9 mouse cellular contexts compared by ENCODE assay signal in the genomic region with DNA sequence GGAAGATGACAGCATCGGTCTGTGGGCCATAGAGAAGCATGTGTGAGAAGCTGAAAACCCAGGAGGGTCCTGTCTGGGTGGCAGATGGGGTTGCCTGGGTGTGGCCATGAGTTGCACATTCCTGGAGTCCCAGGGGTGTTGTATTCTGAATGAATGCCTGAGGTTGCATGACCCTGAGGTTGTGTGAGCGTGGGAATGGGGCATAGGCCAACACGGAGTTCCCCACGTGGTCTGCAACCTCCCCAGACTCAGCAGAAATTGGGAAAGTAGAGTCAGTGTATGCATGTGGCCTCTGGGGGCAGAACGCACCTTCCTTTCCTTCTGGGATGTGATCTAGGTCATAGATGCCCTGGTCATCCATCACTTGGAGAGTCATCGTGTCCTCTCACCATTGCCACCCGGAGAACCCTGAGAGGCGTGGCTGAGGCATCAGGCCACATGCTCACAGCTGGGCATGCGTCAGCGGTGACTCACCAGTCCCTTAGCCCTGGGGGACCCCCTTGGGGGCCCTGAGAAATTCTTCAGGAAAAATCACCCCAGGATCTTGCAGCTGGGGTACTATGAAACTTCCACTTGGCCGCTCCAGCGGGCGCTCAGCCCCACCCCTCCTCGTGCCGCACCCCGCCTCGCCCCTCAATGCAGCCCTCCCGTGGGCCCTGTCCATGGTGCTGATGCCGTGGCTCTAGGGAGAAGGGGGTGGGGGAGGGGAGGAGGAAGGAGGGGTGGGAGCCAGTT. TPM values are rescaled to one million over a fixed set of nuclear protein-coding genes. Genes with fewer than 3 reads are reported as not detected.
DNase-seq lines count a peak whose midpoint lies in the region; ATAC-seq and TF ChIP-seq lines count a peak whose summit lies in the region.
"Had no signal": no experiment of that assay in that cellular context is flagged by ENCODE, and none has a peak within 500 bp of the region (broad histone marks: within the 10 kb centered on the region; RNA-seq: fewer than 3 reads in every experiment).

No protein-coding gene starts in this region.

- no peaks in the 10 kb centered on the region for H3K27me3 ChIP-seq in kidney, embryonic 14.5 days (ENCODE audit: control insufficient read depth, insufficient read depth, low read length)
- H3K27me3 ChIP-seq in embryonic facial prominence, embryonic 10.5 days (replicated peaks; ENCODE audit: low read depth, poor library complexity, severe bottlenecking) = peaks cover 36% of the 10 kb centered on the region
- H3K27me3 ChIP-seq in lung, postnatal 0 days (replicated peaks; ENCODE audit: insufficient read depth, low read length) = no peaks in the 10 kb centered on the region
- H3K27me3 ChIP-seq in forebrain, embryonic 14.5 days (replicated peaks; ENCODE audit: control insufficient read depth, insufficient read depth, low read length) = peaks cover 8% of the 10 kb centered on the region; the same call in 1 of the 2 replicates

- H3K9me3 ChIP-seq in kidney, embryonic 14.5 days (ENCODE audit: control insufficient read depth, low read length) = no peaks in the 10 kb centered on the region
- no peaks in the 10 kb centered on the region for H3K9me3 ChIP-seq in ES-E14 (ENCODE audit: control insufficient read depth, insufficient read depth, low read depth, low read length)
- no peaks in the 10 kb centered on the region for H3K9me3 ChIP-seq in embryonic facial prominence, embryonic 10.5 days
- no peaks in the 10 kb centered on the region for H3K9me3 ChIP-seq in lung, postnatal 0 days (ENCODE audit: low read length)
- H3K9me3 ChIP-seq in forebrain, embryonic 14.5 days (replicated peaks; ENCODE audit: control insufficient read depth, low read length) = no peaks in the 10 kb centered on the region
- H3K9me3 ChIP-seq: liver, embryonic 15.5 days had no signal

- H3K36me3 ChIP-seq in kidney, embryonic 14.5 days (ENCODE audit: control insufficient read depth, insufficient read depth, low read length) = no peaks in the 10 kb centered on the region
- no peaks in the 10 kb centered on the region for H3K36me3 ChIP-seq in ES-E14 (ENCODE audit: control insufficient read depth, insufficient read depth, low read length, poor library complexity, severe bottlenecking)
- no peaks in the 10 kb centered on the region for H3K36me3 ChIP-seq in embryonic facial prominence, embryonic 10.5 days (replicated peaks)
- H3K36me3 ChIP-seq in lung, postnatal 0 days (ENCODE audit: insufficient read depth, low read length) = no peaks in the 10 kb centered on the region
- no peaks in the 10 kb centered on the region for H3K36me3 ChIP-seq in forebrain, embryonic 14.5 days (ENCODE audit: control insufficient read depth, insufficient read depth, low read length)
- H3K36me3 ChIP-seq: liver, embryonic 15.5 days had no signal

- no peak overlapping the region for H3K9ac ChIP-seq in kidney, embryonic 14.5 days (ENCODE audit: low read depth, low read length)
- no peak overlapping the region for H3K9ac ChIP-seq in ES-E14 (ENCODE audit: insufficient read depth, low read depth, low read length, poor library complexity, severe bottlenecking)
- no peak overlapping the region for H3K9ac ChIP-seq in lung, postnatal 0 days (replicated peaks; ENCODE audit: low read depth)
- H3K9ac ChIP-seq in forebrain, embryonic 14.5 days (ENCODE audit: low read length) = no peak overlapping the region
- H3K9ac ChIP-seq: liver, embryonic 15.5 days had no signal

- 16% methylated on average over 17 of the region's 19 CpGs for WGBS in kidney, embryonic 14.5 days
- WGBS in embryonic facial prominence, embryonic 10.5 days = 18% methylated on average over 19 of the region's 19 CpGs
- 10% methylated on average over 19 of the region's 19 CpGs for WGBS in lung, postnatal 0 days
- 13% methylated on average over 19 of the region's 19 CpGs for WGBS in forebrain, embryonic 14.5 days

- H3K4me1 ChIP-seq in kidney, embryonic 14.5 days (ENCODE audit: control insufficient read depth, insufficient read depth, low read length) = peaks cover 7% of the 10 kb centered on the region; the same call in 1 of the 2 replicates
- H3K4me1 ChIP-seq in ES-E14 (ENCODE audit: control insufficient read depth in 2 of 2, insufficient read depth in 2 of 2, low read length in 2 of 2, poor library complexity in 1 of 2) = peaks cover 8 to 16% of the 10 kb centered on the region in 2 experiments
- H3K4me1 ChIP-seq in embryonic facial prominence, embryonic 10.5 days = peaks cover 19% of the 10 kb centered on the region
- H3K4me1 ChIP-seq in lung, postnatal 0 days (ENCODE audit: insufficient read depth, low read depth, low read length) = peaks cover 3% of the 10 kb centered on the region; the same call in 1 of the 2 replicates
- H3K4me1 ChIP-seq in forebrain, embryonic 14.5 days (ENCODE audit: control insufficient read depth, insufficient read depth, low read length) = peaks cover 4% of the 10 kb centered on the region; the same call in 1 of the 2 replicates

- DNase-seq in kidney, adult 11 months = no peak
- DNase-seq in ES-E14 (ENCODE audit: low read depth, low spot score) = peak; percentile 47
- DNase-seq in embryonic facial prominence, embryonic 10.5 days (ENCODE audit: low spot score) = peak; percentile 77
- DNase-seq in heart, postnatal 14 days = peak; percentile 68 to 72
- peak; percentile 16 for DNase-seq in lung, postnatal 0 days (ENCODE audit: low spot score)
- no peak for DNase-seq in layer of hippocampus, postnatal 14 days (ENCODE audit: low spot score in 2 of 2)
- DNase-seq in forebrain, embryonic 14.5 days (ENCODE audit: low spot score) = no peak

- no peak overlapping the region for H3K4me3 ChIP-seq in kidney, embryonic 14.5 days (ENCODE audit: low read length)
- H3K4me3 ChIP-seq in ES-E14 (ENCODE audit: insufficient read depth in 1 of 2, low read depth in 1 of 2, low read length in 2 of 2, poor library complexity in 1 of 2, severe bottlenecking in 1 of 2) = 0 out of 4 replicates have a peak overlapping the region, but pooled peaks of 1 of the 2 experiments have one; percentile 1
- H3K4me3 ChIP-seq in embryonic facial prominence, embryonic 10.5 days = 0 out of 2 replicates have a peak overlapping the region, but pooled peaks have one; percentile 2
- H3K4me3 ChIP-seq in lung, postnatal 0 days (ENCODE audit: low read depth, low read length) = no peak overlapping the region
- no peak overlapping the region for H3K4me3 ChIP-seq in forebrain, embryonic 14.5 days (ENCODE audit: low read depth, low read length)
- H3K4me3 ChIP-seq: liver, embryonic 15.5 days had no signal

- no peak for TF ChIP-seq CTCF in lung, postnatal 0 days (IDR thresholded peaks at IDR 0.05)

- no peak overlapping the region for H3K4me2 ChIP-seq in kidney, embryonic 14.5 days (replicated peaks; ENCODE audit: low read depth, low read length)
- H3K4me2 ChIP-seq in lung, postnatal 0 days (replicated peaks; ENCODE audit: low read depth, low read length) = no peak overlapping the region
- H3K4me2 ChIP-seq in forebrain, embryonic 14.5 days (ENCODE audit: low read length) = no peak overlapping the region
- H3K4me2 ChIP-seq: liver, embryonic 15.5 days had no signal

- peak; percentile 43; the same call in 1 of the 2 replicates for ATAC-seq in kidney, embryonic 14.5 days (ENCODE audit: low FRiP score, low TSS enrichment)
- peak; percentile 31 for ATAC-seq in lung, postnatal 0 days
- no peak for ATAC-seq in forebrain, embryonic 14.5 days

- intact Hi-C loops in heart, postnatal 14 days (cut with DNase I) = no loop called here

- no peak overlapping the region for H3K27ac ChIP-seq in kidney, embryonic 14.5 days (ENCODE audit: low read depth, low read length)
- H3K27ac ChIP-seq in ES-E14 (ENCODE audit: insufficient read depth, low read depth, low read length, poor library complexity, severe bottlenecking) = no peak overlapping the region
- no peak overlapping the region for H3K27ac ChIP-seq in embryonic facial prominence, embryonic 10.5 days (replicated peaks)
- no peak overlapping the region for H3K27ac ChIP-seq in lung, postnatal 0 days (ENCODE audit: low read length)
- H3K27ac ChIP-seq in forebrain, embryonic 14.5 days (ENCODE audit: low read depth, low read length) = no peak overlapping the region
- H3K27ac ChIP-seq: liver, embryonic 15.5 days had no signal

- TF ChIP-seq EP300 in lung, postnatal 0 days (IDR thresholded peaks at IDR 0.05) = no peak

- in situ Hi-C loops in ES-E14 (cut with MboI; ENCODE audit: low sequenced_read_pairs in 2 of 2, unreplicated experiment in 2 of 2) = no loop called here

TF ChIP-seq in ES-E14, 5 proteins besides CTCF, POLR2A, EP300 and RAD21 (continues in another document):
- TF ChIP-seq MAFK (IDR thresholded peaks at IDR 0.05; ENCODE audit: insufficient read depth, low read depth, low read length) = 0 out of 2 replicates have a peak, but pooled peaks have one; percentile 2
- no peak for TF ChIP-seq ZC3H11A (IDR thresholded peaks at IDR 0.05; ENCODE audit: borderline replicate concordance, low read depth, low read length)
- no peak for TF ChIP-seq ZNF384 (IDR thresholded peaks at IDR 0.05; ENCODE audit: low read depth, low read length)

RNA-seq across cellular contexts. Expression of a gene that starts 2.2 kb away (rescaled TPM):
- polyA plus RNA-seq in kidney, embryonic 14.5 days (2014; fragmentation: Nextera tagmentation; extraction: Ambion mirVana) = 0.73 and 0.77 TPM in 2 replicates
- total RNA-seq in ES-E14 (2012; rRNA removed) = 2.3 TPM in 2 replicates
- polyA plus RNA-seq in embryonic facial prominence, embryonic 10.5 days (2016; fragmentation: Nextera tagmentation; extraction: Ambion mirVana) = 0.39 and 0.60 TPM in 2 replicates
- 10 to 100 TPM; 31.8 to 33.2 TPM for total RNA-seq in heart, postnatal 14 days (2021)
- polyA plus RNA-seq in lung, postnatal 0 days (2015; fragmentation: Nextera tagmentation; extraction: Ambion mirVana) = 0.44 and 0.56 TPM in 2 replicates
- 1 to 10 TPM; 2.3 to 2.7 TPM for total RNA-seq in layer of hippocampus, postnatal 14 days (2021)
- polyA plus RNA-seq in forebrain, embryonic 14.5 days (2014; fragmentation: Nextera tagmentation; extraction: Ambion mirVana) = 0.18 and 0.45 TPM in 2 replicates

RNA-seq across cellular contexts. Expression of a gene that starts 5.6 kb away (rescaled TPM):
- not detected in 2 replicates for polyA plus RNA-seq in kidney, embryonic 14.5 days (2014; fragmentation: Nextera tagmentation; extraction: Ambion mirVana)
- total RNA-seq in ES-E14 (2012; rRNA removed) = not detected in 2 replicates
- not detected in 2 replicates for polyA plus RNA-seq in embryonic facial prominence, embryonic 10.5 days (2016; fragmentation: Nextera tagmentation; extraction: Ambion mirVana)
- not detected for total RNA-seq in heart, postnatal 14 days (2021)
- polyA plus RNA-seq in lung, postnatal 0 days (2015; fragmentation: Nextera tagmentation; extraction: Ambion mirVana) = not detected in 2 replicates
- not detected for total RNA-seq in layer of hippocampus, postnatal 14 days (2021)
- polyA plus RNA-seq in forebrain, embryonic 14.5 days (2014; fragmentation: Nextera tagmentation; extraction: Ambion mirVana) = not detected in 2 replicates
- polyA plus RNA-seq: liver, embryonic 15.5 days had no signal

RNA-seq across cellular contexts. Expression of a gene that starts 55.7 kb away (rescaled TPM):
- 6.1 and 7.8 TPM in 2 replicates for polyA plus RNA-seq in kidney, embryonic 14.5 days (2014; fragmentation: Nextera tagmentation; extraction: Ambion mirVana)
- 8.3 and 16.5 TPM in 2 replicates for total RNA-seq in ES-E14 (2012; rRNA removed)
- 1.1 and 2.2 TPM in 2 replicates for polyA plus RNA-seq in embryonic facial prominence, embryonic 10.5 days (2016; fragmentation: Nextera tagmentation; extraction: Ambion mirVana)
- total RNA-seq in heart, postnatal 14 days (2021) = 1 to 10 TPM; 4.6 to 5.0 TPM
- 9.3 and 12.3 TPM in 2 replicates for polyA plus RNA-seq in lung, postnatal 0 days (2015; fragmentation: Nextera tagmentation; extraction: Ambion mirVana)
- 10 to 100 TPM; 55.6 to 56.1 TPM for total RNA-seq in layer of hippocampus, postnatal 14 days (2021)
- 0.62 and 1.2 TPM in 2 replicates for polyA plus RNA-seq in forebrain, embryonic 14.5 days (2014; fragmentation: Nextera tagmentation; extraction: Ambion mirVana)

Comparison
In these comparisons a context has a peak if more than half of its experiments do, and no peak if none do; other contexts are left out.
1. DNase-seq: peak in ES-E14 (single experiment), embryonic facial prominence, embryonic 10.5 days (single experiment), heart, postnatal 14 days (2 of 2) and lung, postnatal 0 days (single experiment); none in kidney, adult 11 months (single experiment), layer of hippocampus, postnatal 14 days (0 of 2) and forebrain, embryonic 14.5 days (single experiment).